Mouse (Mus musculus): ENCODE data around the gene Tia1. TPM values are rescaled to one million over a fixed set of nuclear protein-coding genes. Genes with fewer than 3 reads are reported as not detected.
A peak's percentile ranks its signal among the peaks of the same experiment; 100 is the strongest.

Tia1 gene
- total RNA-seq, 2 experiments from 2014 or later: 148 to 168 TPM

DNA sequence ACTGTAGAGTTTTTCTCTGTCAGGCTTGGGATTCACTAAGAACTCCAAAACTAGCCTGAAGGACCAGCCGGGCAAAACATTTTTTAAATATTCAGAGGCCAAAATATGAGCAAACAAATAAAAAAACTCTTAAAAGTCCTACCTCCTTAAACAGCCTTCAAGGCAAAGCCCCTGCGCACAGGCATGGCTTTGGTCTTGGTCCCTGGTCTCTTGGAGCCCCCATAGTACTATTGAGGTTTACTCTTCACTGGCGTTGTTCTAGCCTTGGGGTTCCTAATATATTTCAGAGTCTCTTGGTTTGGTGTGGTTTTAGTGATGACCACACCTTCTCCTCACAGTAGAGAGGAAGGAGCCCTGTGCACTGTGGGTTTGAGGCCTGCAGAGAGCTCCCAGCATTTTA lies 27.5 kb downstream of the Tia1 start:
- DNase-seq (ENCODE audit: low spot score in 2 of 2): no peak

DNA sequence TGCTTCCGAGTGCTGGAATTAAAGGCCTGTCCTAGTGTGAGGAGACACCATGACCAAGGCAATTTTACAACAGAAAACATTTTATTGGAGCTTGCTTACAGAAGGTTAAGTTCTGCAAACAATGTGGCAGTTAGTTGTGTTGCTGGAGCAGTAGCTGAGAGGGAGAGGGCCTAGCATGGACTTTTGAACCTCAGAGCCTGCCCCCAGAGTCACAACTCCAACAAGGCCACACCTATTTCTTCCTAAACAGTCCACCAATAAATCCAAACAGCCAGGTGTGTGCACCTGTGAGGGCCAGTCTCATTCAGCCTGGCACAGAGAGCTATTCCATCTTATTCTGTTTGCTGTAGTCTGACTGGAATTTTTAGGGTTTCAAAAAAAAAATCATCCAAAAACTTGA lies 29.7 kb downstream of the Tia1 start:
- no peak for DNase-seq (ENCODE audit: low spot score in 2 of 2)

DNA sequence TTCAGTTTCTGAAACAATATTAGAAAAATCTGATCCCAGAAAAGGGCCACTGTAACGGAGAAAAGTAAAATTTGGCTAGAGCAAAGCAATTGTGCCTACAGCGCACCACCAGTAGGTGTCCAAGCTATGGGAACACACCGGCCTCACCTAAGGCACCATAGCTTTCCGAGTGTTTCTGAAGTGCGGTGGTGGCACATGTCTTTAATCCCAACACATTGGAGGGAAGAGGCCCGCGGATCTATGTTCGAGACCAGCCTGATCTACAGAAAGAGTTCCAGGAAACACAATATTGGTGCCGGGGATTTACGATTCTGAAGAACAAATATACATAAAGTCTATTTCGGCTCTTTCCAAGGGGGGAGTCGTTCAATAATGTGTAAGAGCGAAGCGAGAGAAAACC lies 33.7 kb downstream of the Tia1 start:
- DNase-seq (ENCODE audit: low spot score in 2 of 2): peak; percentile 38 to 49

DNA sequence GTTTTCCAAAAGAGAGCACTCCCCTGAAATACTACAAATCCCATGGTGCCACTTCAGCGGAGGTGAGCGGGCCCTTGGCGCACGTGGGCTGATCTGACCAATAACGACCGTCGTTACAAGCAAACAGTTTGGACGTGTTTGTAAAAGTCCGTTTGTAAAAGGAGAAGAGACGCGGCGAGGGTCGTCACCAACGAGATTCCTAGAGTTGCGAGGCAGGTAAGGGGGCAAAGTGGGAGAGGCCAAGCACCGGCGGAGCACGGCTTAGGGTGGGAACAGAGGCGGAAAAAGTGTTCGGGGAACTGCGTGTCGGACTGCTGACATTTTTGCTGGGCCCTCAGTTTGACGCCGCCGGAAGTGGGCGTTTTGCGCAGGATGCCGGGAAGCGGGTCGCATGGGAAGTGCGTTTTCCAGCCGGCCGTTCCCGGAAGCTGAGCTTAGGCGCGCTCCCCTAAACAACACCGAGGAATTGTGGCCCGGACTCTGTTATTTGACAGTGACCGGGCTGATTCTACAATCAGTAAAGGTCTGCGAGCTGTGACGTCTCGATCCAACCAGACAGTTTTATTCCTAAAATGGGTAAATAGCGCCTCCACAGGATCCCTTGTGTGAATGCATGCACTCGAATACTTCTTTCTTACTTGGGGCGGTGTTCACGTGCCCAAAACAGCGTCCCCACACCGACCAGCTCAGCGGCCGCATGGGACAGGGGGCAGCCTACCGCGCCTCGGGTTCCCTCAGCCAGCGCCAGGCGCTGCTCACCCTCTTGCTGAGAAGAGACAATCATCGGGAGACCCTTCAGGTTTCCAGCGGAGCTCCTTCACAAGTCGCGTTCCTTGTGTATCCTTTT lies 34.5 kb downstream of the Tia1 start, which contains the start of gene C87436:
C87436 (plus strand) TSS at position 103 of the 847 bp plus-strand sequence.
- DNase-seq (ENCODE audit: low spot score in 2 of 2): peak; percentile 94 to 96

DNA sequence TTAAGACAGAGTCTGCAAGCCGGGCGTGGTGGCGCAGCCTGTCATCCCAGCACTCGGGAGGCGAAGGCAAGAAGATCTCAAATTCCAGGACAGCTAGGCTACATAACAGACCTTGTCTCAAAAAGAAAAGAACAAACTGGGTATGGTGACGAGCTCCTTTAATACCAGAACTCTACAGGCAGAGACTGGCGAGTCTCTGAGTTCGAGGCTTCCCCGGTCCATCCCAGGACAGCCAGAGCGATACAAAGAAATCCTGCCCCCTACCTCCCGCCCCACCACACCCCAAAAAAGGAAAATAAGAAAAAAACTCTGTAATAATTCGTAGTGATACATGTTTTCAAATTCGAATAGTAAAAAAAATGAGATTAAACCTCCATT lies 35.1 kb downstream of the Tia1 start:
- DNase-seq (ENCODE audit: low spot score in 2 of 2): no peak

DNA sequence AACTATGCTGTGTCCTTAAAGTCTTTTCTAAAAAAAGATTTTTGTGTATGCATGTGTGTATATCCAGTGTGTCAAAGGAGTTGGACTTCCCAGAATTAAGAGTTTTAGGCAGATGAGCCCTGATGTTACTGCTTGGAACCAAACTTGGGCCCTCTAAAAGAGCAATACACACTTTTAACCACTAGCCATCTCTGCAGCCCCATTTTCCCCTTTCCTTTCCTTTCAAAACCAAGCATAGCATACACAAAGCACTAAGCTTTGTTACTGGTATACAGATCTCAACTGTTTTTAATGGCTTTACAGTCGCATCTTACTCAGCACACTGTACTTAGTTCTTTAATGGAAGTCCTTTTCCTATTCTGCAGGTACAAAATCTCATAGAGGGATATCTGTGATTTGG lies 35.5 kb downstream of the Tia1 start:
- DNase-seq (ENCODE audit: low spot score in 2 of 2): no peak

DNA sequence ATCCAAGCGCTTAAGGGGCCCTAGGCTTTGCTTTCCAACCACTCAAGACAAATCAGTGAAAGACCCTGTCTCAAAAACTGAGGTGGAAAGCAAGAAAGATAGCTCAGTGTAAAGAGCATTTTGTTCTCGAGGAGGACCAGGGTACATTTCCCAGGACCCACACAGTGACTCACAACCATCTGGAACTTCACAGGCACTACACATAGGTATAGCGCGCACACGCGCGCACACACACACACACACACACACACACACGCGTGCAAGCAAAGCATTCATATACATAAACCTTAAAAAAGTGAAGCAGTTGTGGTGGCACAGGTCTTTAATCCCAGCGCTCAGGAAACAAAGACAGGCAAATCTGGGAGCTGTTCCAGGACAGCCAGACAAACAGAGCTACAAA lies 37.6 kb downstream of the Tia1 start:
- DNase-seq (ENCODE audit: low spot score in 2 of 2): no peak

DNA sequence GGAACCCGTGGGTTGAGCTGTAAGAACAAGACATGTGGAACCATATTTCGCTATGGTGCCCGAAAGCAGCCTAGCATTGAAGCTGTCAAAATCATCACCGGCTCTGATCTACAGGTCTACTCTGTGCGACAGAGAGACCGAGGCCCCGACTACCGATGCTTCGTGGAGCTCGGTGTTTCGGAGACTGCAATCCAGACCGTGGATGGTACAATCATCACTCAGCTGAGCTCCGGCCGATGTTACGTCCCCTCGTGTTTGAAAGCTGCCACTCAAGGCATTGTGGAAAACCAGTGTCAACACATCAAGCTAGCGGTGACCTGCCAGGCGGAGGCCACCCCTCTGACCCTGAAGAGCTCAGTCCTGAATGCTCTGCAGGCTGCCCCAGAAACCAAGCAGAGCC lies 41.5 kb downstream of the Tia1 start:
- DNase-seq (ENCODE audit: low spot score in 2 of 2): no peak

DNA sequence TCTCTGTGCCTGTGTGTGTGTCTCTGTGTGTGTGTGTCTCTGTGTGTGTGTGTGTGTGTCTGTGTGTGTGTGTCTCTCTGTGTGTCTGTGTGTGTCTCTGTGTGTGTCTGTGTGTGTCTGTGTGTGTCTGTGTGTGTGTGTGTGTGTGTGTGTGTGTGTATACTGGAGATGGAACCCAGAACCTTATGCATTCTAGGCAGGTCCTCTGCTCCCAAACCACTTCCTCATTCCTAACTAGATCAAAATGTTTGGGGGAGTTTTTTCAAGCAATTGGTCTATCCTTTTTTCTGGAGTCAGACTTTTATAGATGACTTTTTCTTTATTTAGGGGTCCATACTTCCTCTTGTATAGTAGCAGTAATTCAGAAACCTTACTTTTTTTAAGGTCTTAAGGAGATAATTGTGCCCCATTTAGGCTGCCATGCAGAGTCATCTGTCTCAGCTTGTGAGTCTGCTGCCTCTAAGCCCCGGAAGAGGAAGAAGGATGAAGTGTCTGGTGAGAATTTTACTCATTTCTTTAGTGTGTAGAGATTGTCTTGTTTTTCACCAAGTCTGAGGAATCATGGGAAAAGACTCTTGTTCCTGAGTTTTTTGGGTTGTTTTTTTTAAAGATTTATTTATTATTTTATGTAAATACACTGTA lies 43.0 kb downstream of the Tia1 start:
- no peak for DNase-seq (ENCODE audit: low spot score in 2 of 2)

DNA sequence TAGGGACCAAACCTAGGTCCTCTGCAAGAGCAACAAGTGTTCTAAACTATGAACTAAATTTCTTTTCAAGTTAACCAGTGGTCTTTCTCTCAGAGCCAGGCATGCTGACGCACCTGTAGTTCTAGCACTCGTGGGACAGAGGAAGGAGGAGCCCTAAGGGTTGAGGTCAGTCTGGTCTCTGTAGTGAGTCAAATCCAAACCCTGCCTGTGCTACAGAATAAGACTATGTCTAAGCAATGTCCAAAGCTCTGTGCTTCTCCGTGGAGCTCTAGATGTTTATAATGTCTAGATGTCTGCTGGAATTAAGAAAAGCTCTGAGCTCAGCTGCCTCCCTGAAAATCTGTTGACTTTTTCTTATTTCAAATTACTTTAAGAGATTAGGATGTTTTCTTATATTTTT lies 52.7 kb downstream of the Tia1 start:
- no peak for DNase-seq (ENCODE audit: low spot score in 2 of 2)

DNA sequence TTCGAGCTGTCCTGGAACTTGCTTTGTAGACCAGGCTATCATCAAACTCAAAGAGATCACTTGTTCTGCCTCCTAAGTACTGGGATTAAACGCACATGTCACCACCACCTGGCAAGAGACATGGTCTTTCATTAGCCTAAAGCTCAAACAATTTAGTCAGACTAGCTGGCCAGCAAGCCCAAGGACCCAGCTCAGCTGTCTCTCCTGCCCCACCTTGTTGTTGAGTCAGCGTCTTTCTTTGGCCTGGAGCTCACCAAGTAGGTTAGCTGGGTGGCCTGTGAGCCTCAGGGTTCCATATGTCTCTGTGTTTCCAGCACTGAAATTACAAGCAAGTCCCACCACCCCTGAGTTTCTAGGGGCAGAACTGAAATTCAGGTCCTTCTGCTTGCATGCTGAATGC lies 59.1 kb downstream of the Tia1 start:
- DNase-seq (ENCODE audit: low spot score in 2 of 2): no peak

DNA sequence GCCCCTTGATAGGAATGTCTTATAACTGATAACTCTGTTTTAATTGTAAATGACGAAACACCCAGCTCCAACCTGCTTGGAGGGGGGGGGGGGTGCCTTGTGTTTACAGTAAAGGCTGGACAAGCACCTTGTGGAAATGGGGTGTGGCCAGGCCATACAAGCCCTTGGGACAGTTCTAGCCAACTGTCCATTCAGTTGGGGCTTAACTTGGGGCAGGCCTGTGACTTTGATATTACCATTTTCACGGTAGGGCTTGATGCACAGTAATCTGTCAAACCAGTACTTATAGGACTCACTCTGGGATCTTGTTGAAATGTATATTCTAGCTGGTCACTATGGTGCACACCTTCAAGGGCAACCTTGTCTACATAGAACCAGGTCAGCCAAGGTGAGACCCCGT lies 67.3 kb downstream of the Tia1 start:
- DNase-seq (ENCODE audit: low spot score in 2 of 2): no peak

DNA sequence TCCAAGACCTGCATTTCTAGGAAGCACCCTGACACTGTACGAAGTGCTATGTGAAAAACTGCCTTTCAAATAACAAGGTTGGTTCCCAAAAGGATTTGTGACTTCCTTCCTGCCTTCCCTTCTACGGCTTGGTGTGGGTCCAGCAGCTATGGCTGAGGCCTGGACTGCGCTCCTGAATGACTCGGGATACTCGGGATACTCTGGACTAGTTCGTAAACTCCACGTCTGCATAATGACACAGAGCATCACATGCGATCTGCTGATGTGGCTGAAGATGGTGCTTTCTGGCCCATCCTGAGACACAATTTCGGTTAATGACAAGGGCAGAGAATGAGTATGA lies 67.7 kb downstream of the Tia1 start:
- DNase-seq (ENCODE audit: low spot score in 2 of 2): no peak

DNA sequence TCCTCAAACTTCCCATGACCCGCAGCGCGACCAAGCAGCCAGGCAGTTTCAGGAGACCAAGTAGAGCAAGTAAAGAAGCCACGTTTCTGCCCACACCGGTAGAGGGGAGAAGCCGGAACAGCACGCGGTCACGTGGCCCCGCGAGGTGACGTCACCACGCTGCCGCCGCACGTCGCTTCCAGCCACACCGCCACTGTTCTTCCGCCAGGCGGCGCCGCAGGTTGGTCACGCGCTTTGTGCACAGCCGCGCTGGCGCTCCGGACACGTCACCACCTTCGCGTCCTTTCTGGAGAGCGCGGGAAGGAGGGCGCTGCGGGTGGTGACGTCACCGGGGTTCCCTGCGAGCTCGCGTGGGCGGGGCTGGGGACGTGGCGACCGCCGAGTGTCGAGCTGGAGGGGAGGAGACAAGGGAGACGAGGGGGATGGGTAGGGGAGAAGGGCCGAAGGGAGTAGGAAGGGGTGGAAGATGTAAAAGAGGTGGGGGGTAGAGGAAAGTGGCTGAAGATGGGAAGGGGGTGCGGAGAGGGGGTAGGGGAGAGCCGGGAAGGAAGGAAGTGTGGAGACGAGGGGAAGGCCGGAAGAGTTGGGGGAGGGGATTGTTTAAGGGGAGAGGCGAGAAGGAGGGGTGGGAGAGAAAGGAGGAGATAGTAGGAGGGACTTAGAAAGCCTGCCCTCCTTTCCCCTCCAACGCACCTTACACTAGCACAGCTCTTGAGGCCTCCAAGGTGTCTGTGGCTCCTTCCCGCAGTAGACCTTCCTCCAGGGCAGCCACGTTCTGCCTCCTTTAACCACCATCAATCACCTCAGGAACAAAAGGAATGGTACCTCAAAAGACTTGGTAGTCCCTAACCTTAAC lies 68.3 kb downstream of the Tia1 start:
- DNase-seq (ENCODE audit: low spot score in 2 of 2): peak; percentile 100

DNA sequence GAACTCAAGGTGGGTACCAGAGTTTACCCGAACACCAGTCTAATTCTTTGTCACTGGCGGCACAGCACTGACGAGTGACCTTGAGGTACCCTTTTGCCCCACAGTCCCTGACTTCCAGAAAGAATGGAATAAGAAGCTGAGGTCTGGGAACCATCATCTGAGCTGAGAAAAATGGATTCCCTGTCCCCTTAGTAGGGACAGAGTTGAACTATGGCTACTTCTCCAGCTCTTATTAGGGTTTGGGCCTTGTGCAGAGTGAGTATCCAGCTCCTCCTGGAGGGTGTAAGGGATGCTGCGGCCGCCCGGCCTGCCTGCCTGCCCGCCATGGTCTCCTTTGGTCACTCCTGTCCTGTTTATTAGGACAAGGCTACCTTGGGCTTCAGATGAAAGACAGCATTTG lies 69.1 kb downstream of the Tia1 start:
- DNase-seq (ENCODE audit: low spot score in 2 of 2): peak; percentile 14 to 27

DNA sequence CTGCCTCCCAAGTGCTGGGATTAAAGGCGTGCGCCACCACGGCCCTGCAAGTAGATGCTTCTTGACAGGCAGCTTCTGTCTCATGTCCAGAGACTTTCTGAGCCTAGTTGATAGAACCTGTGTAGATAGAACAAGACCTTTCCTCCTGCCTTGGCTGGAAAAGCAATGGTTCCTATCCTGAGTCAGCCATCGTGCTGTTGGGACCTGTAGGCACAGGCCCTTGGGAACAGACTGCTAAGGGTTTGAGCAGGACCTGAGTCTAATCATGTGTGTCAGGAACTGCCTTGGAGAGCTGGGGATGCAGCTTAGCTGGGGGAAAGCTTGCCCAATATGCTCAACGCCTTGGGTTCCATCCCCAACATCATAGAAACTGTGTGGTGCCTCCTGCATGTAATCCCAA lies 70.1 kb downstream of the Tia1 start:
- DNase-seq (ENCODE audit: low spot score in 2 of 2): no peak

DNA sequence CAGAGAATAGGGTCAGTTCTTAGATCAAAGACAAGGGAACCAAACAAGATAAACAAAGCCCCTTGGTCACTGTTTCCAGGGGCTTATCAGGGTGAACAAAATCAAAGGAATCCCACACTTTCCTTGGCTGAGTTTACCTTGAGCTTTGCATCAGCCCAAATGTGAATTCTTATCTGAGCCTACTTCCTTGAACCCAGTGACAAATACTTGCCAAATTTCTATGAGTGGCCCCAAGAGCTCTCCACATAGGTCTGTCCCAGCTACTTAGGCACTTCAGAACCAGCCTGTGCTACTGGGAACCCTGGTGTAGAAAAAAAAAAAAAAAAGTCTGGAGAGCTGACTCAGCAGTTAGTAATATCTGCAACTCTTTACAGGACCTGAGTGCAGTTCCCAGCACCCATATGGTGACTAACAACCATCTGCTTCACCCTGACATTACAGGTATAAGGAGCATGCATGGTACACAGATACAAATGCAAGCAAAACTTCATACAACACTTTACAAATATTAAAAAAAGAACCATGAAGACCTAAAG lies 70.7 kb downstream of the Tia1 start:
- DNase-seq (ENCODE audit: low spot score in 2 of 2): no peak

DNA sequence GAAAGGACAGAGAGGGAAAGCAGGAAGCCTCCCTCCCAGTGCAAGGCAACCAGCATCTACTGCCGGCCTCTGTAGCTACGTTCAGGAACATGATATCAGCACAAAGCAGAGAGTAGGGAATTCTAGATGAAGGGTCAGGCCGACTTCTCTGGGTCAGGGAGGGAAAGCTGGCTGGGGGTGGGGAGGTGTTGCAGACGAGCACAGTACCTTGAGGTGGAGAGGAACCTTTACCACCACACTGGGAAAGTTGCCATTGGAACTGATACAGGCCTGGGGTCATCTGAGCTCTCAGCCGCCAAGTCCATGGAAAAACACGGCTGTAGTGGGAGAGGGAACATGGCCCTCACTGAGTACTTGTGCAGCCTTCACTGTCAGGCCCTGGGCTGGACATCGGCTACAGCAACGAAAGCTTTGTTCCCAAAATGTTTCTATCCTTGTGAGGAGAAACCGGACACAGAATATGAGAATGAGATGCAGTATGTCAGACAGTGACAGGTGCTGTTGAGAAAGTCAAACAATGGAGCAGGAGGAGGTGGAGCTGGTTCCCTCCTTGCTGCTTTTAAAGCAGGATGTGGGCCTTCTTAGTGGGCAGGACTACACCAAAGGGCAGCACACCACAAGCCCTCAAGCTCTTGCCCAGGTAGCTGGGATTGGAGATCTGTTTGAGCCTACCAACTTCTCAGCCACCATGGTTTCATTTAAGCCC lies 71.6 kb downstream of the Tia1 start:
- no peak for DNase-seq (ENCODE audit: low spot score in 2 of 2)

DNA sequence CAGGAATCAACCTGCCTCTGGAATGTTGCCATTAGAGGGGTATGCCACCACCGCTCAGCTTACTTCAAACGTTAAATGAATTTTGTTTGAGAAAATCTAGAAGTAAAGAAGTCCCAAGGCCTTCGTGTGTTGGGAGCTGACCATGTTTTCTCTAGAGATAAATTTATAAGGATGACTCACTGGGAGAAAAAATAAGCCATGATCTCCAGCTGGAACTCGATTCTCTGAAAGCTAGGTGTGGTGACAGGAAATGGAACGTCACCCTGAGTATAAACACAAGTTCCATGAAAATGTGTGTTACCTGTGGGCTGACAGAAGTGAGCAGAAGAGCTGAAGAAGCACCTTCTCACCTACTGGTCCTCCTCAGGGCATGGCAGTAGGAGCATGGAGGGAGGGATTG lies 72.9 kb downstream of the Tia1 start:
- DNase-seq (ENCODE audit: low spot score in 2 of 2): no peak

DNA sequence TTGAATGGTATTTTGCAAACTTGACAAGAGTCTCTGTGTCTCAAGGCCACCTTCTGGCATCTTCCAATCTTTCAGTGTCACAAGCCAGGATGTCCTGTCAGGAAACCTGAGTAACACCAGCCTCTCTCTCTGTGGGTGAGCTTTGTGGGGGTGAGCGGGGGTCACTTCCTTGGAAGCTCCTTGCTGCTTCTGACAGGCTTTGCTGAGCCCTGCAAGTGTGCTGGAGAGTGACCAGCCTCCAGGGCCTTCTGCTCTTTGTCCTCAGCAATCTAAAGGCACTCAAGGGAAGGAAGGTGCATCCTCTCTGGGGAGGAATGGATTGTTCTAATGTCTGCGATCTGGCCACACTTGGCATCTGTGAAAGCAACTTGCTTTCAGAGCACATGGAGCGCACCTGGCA lies 75.3 kb downstream of the Tia1 start:
- no peak for DNase-seq (ENCODE audit: low spot score in 2 of 2)

DNA sequence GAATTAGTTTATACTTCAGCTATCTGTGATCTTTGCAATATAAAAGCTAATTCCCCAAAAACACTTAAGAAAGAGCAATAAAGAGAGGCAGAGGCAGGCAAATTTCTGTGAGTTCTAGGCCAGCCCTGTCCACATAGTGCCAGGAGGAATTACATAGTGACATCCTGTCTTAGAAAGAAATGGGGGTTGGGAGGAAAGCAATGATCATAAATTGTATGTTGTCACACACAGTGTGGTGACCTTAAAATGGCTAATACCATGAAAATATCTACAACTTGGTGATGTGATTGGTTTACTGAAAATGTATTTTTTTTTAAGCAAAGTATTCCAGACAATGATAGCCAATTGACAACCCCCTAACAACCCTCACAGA lies 75.8 kb downstream of the Tia1 start:
- no peak for DNase-seq (ENCODE audit: low spot score in 2 of 2)

All from layer of hippocampus, postnatal 10 days (tissue).